Mouse (Mus musculus) frontal cortex, postnatal 10 days (tissue): ENCODE measurements around the gene Tmem222.

Experiments
- DNase-seq, 2 experiments: peaks; one replicate each; pipeline ENCODE4 v3.0.0; 2022; ENCODE audit warnings: low spot score in 2 of 2, mixed read lengths in 1 of 2

Gene Tmem222

DNA sequence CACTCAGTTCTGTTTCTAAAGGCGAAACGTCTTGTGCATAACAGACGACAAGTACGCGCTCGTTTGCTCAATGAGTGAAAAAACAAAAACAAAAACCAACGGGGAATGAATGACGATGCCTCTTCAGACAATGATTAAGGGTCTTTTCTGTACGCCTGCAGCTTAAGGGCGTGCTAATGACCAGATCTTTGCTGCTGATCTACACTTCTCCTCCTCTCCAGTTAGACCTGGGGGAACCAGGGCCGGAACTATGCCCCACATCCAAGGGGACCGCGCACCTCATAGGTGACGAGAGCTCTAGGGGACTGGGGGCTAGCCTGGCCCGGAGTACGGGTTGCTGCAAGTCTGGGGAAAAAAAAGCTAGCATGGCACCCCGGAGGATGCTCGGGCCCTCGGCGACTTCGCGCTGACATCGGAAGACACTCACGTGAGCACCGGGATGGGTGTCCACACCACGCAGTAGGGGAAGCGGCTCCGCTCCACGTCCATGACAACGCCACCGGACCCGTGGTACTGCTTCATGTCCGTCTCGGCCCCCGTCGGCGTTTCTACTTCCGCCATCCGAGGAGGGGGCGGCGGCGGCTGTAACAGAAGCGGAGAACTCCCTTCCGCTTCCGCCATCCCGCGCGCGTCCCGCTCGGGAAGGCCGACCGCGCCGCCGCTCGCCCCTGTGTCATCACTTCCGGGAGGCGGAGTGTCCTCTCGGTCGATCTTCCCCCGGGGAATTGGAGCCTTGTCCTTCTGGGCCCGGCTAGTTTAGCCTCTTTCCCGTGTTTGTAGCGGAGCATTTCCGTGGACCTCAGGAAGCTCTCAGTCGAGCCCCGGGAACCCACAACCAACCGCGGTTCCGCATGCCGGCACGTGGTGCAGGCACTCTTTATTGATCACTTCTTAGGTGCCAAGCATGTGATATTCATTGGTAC, at the start of gene Tmem222:
TSS of gene Tmem222 (minus strand) at position 689 of the 923 bp plus-strand sequence.
- peak; percentile 90 to 94 for DNase-seq

GRCm38 (mm10) chr4:133319667-133320066, 42.1 kb upstream of the Tmem222 start:
- no peak for DNase-seq

DNA sequence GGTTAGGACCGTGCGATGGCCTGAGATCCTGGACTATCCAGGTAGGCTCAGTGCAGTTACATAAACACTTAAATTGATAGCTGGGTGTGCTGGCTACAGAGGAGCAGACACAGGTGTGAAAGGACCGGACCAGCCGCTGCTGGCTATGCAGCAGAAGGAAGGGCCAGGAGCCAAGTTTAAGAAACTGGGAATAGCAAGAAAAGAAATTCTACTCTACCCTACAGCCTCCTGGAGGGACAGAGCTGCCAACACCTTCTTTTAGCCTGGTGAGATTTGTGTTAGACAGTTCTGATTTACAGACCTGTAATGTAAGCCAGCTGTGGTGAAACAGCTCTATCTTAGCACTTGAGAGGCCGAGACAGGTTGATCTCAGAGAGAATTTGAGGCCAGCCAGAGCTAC, 38.4 kb upstream of the Tmem222 start:
- DNase-seq, result no peak

GRCm38 (mm10) chr4:133314896-133315295, 37.3 kb upstream of the Tmem222 start:
- no peak for DNase-seq

DNA sequence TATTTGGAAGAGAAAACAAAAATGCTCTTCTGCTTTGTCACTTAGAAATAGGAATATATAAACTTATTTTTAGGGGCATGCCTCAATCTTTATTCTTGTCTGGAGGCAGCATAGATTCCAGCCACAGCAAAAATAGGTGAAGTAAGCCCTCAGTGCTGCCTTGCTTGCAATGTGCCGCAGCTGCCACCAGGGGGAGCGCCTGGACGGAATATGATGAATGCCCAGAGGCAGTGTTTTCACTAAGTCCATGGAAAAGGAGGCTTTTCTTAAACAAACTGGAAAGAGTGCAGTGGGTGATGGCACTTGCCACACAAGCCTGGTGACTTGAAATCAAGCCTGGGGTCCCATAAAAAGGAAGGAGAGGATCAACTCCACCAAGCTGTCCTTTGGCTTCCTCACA, 32.4 kb upstream of the Tmem222 start:
- DNase-seq, result peak; percentile 57 to 84

- no peak for DNase-seq
Measured at GRCm38 (mm10) chr4:133307331-133307730, 29.7 kb upstream of the Tmem222 start.

GRCm38 (mm10) chr4:133305825-133306224, 28.2 kb upstream of the Tmem222 start:
- no peak for DNase-seq

DNA sequence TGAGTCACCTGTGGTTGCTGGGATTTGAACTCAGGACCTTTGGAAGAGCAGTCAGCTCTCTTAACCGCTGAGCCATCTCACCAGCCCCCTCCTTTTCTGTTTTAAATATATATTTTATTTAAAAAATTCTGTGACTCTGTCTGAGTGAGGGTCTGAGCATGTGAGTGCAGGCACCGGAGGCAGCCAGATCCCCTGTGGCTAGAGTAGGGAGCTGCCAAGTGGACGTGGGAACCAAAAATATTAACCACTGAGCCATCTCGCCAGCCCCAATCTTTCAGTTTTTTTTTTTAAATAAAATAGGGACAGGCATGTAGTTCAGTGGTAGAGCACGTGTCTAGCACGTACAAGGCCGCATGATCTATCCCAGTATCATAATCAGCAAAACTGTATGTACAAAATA, 27.2 kb upstream of the Tmem222 start:
- DNase-seq, result no peak

GRCm38 (mm10) chr4:133302668-133303067, 25.1 kb upstream of the Tmem222 start:
- no peak for DNase-seq

DNA sequence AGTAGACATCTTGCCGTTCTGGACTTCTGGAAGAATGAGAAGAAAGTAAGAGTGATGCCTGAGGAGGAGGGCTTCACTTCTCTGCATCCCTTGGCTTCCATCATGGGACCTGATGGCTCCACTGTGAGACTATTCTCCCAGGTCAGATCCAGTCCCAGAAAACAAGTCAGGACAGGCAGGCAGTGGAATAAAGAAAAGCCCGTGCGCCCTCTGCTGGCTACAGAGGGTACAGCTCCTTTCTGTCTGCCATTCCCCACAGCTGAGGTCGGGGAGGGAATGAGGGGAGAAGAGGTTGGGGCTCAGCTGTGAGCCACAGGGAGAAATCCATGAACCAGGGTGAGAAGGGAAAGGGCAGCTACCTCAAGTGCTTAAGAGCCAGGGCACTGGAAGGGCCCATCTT, 24.2 kb upstream of the Tmem222 start:
- peak in 1 of 2 experiments; percentile 69 for DNase-seq

GRCm38 (mm10) chr4:133300421-133300820, 22.8 kb upstream of the Tmem222 start:
- no peak for DNase-seq

GRCm38 (mm10) chr4:133299701-133300100, 22.1 kb upstream of the Tmem222 start:
- peak; percentile 55 to 71 for DNase-seq

DNA sequence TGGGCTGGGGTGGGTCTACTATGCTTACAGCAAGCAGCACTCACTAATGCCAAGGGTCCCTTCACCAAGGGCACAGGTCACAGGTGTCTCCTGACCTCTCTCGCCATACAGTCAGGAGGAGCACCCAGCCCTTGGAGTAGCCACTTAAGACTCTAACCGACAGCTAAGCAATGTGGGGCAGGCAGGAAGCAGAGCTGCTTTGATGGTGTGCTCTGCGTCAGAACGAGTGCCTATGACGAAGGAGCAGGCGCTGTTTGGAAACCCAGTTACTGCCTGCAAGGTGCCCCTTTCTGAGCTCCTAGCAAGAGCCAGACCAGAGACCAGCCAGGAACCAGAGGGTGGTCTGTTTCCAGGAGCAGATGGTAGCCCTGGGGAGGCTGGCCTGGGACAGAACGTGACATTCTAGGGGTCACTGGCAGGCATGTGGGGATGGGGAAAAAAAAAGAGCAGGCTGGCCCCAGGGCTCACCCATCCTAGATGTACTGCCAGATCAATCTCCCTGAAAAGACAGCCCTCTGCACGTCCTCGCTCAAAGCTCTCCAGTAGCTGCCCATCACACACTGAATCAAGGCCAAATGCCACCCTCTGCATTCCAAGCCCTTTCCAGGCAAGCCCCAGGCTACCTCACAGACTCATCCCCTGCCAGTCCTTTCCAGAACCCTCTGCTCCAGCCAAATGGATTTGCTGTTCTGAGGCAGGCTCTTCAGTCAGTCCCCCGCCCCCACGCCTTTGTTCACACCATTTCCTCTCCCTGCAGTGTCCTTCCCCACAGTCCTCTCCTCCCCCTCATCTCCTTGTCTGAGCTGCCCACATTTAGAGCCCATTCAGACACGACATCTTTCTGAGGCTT, 21.1 kb upstream of the Tmem222 start:
- peak; percentile 45 to 73 for DNase-seq

GRCm38 (mm10) chr4:133297801-133298238, 20.2 kb upstream of the Tmem222 start:
- DNase-seq, result peak; percentile 76 to 87

- DNase-seq, result no peak
Measured at GRCm38 (mm10) chr4:133297360-133297759, 19.8 kb upstream of the Tmem222 start.

DNA sequence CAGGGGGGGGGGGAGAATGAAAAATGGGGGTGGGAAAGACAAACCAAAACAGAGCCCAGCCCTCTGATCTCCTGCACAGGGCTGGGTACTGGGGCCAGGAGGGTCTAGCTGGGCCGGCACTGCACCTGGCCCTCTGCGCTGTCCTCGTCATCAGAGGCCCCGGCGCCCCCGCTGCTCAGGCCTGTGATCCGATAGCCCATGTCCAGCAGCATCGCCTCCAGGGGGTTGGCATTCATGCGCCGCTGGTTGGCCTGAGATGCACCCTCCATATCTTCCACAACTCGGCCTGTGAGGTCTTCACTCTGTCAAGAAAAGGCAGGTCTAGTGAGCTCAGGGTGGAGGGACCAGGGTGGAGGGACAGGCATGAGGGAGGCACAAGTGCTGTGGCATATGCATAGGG, 16.5 kb upstream of the Tmem222 start:
- no peak for DNase-seq

GRCm38 (mm10) chr4:133292901-133293843, 15.6 kb upstream of the Tmem222 start:
- DNase-seq, result no peak

DNA sequence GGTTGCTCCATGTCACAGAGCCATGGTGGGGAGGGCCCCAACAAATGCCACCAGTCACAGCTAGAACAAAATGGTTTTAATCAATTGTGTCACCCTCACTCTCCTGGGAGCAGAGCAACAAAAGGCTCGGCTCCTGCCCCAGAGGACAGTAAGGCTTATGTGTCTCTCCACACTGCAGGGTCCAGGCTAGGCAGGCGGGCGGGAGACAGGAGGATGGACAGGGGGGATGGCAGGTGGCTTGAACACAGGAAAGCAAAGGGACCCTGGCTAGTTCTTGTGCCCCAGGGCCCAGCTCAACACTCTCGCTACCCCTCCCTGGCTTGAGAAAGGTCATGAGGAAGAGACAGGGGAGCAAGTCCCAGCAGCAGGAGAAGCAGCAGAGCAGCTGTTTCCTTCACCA, 14.8 kb upstream of the Tmem222 start:
- no peak for DNase-seq

DNA sequence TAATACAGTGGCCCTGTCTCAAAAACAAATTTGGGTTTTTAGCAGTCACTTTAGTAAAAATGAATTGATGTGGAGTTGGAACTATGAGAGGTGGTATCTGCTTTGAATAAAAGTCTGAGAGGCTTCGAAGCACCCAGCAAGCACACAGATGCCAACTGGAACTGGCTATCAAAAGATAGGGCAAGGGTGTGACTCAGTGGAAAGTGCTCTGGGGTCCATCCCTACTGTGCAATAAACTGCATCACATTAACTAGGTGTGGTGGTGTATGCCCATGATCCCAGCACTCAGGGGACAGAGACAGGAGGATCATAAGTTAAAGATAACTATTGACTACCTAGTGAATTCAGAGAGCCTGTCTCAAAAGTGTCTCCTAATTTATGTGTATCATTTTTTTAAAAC, 13.7 kb upstream of the Tmem222 start:
- DNase-seq, result no peak

DNA sequence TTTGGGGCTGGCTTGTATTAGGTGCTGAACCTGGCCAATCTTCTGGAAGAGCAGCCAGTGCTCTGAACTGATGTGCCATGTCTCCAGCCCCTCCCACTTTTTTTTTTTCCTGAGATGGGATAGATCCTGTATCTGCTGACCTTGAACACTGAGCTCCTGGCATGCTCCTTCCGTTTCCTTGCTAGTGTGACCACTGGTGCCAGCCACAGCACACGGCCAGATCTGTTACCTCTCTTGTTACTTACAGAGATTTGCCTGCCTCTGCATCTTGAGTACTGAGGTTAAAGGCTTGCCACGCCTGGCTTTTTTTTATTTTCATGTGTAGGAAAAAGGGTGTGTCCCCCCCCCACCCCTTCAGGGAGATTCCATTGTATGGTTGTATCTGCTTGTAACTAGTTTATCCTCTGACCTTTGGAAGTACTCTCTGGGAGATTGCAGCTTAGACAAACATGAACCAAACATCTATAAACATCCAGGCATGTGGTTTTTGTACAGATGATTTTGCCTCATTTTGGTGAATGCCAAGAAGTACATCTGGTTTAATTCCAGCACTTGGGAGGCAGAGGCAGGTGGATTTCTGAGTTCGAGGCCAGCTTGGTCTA, 9.0 kb upstream of the Tmem222 start:
- DNase-seq, result no peak

DNA sequence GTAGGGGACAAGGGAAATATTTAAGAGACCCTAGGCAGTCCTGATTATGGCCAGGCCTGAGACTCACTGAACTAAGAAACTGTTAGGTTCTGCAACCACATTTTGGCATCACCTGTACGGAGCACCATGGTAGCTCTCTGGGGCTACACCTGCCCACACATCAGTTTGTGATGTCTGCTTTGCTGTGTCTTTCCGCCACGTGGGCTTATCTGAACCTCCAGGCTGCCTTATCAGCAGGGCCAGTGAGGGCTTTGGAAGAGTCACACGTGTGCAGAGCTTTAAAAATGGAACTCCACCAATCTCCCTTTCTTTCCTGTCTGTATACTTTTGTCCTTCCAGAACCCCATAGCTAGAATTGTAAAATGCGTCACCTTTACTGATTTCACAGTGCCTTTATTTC, 8.4 kb upstream of the Tmem222 start:
- DNase-seq, result no peak
